ENCODE assay signal across 26 mouse cellular contexts in the genomic region with DNA sequence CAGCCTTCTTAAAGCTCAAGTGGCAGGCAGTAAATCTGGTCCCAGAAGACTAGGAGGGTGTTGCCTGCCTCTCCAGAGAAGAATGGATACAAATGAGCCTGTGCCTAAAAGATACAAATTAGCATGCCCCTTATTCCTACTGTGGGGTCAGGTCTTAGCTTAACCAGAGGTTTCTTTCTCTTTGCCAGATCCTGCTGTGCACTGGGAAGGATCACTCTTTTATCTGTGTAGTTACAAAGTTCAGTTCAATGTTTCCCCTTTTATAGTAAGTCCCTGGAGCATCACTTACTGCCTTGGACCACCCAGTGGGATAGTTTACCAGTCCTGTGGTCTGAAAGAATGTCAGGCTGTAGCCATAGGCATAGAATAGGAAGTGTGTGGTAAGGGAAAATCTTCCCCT.
A peak's percentile ranks its signal among the peaks of the same experiment; 100 is the strongest.
DNase-seq lines count a peak whose midpoint lies in the region; ATAC-seq lines count a peak whose summit lies in the region.
"Had no signal": no experiment of that assay in that cellular context is flagged by ENCODE, and none has a peak within 500 bp of the region (broad histone marks: within the 10 kb centered on the region; RNA-seq: fewer than 3 reads in every experiment).

No protein-coding gene starts in this region.

- peaks cover 22% of the 10 kb centered on the region for H3K4me1 ChIP-seq in neural tube, embryonic 11.5 days (ENCODE audit: control insufficient read depth, insufficient read depth, low read length)
- H3K4me1 ChIP-seq in neural tube, embryonic 15.5 days, result peaks cover 54% of the 10 kb centered on the region

- intact Hi-C loops in gastrocnemius, postnatal 36 days (cut with DNase I), result no loop called here

- H3K9ac ChIP-seq in neural tube, embryonic 11.5 days (ENCODE audit: low read length), result no peak overlapping the region
- H3K9ac ChIP-seq in neural tube, embryonic 15.5 days (replicated peaks), result no peak overlapping the region
- H3K9ac ChIP-seq: hindbrain, embryonic 12.5 days; liver, embryonic 14.5 days; midbrain, embryonic 13.5 days had no signal

- H3K9me3 ChIP-seq in neural tube, embryonic 11.5 days (ENCODE audit: control insufficient read depth, low read length), result no peaks in the 10 kb centered on the region
- no peaks in the 10 kb centered on the region for H3K9me3 ChIP-seq in neural tube, embryonic 15.5 days (replicated peaks)
- H3K9me3 ChIP-seq: hindbrain, embryonic 12.5 days; midbrain, embryonic 13.5 days had no signal

- H3K36me3 ChIP-seq in neural tube, embryonic 11.5 days (ENCODE audit: control insufficient read depth, insufficient read depth, low read length), result no peaks in the 10 kb centered on the region
- no peaks in the 10 kb centered on the region for H3K36me3 ChIP-seq in neural tube, embryonic 15.5 days
- H3K36me3 ChIP-seq: G1E; hindbrain, embryonic 12.5 days; midbrain, embryonic 13.5 days had no signal

- H3K27ac ChIP-seq in neural tube, embryonic 11.5 days (ENCODE audit: low read depth, low read length), result no peak overlapping the region
- H3K27ac ChIP-seq in neural tube, embryonic 15.5 days (replicated peaks), result no peak overlapping the region
- H3K27ac ChIP-seq: hindbrain, embryonic 12.5 days; hindbrain, postnatal 0 days; kidney, postnatal 0 days; liver, embryonic 14.5 days; midbrain, embryonic 13.5 days had no signal

- 0 out of 2 replicates have a peak, but pooled peaks have one; percentile 23 for ATAC-seq in neural tube, embryonic 11.5 days (ENCODE audit: insufficient read depth, low FRiP score, low TSS enrichment)
- no peak for ATAC-seq in neural tube, embryonic 15.5 days (ENCODE audit: low FRiP score)
- ATAC-seq: forebrain, embryonic 16.5 days; hindbrain, postnatal 0 days; intestine, embryonic 16.5 days; midbrain, embryonic 13.5 days had no signal

- no peak for DNase-seq in neural tube, embryonic 11.5 days (ENCODE audit: low spot score)
- peak; percentile 36 for DNase-seq in R1 (ENCODE audit: low read depth, low spot score)
- peak; percentile 42 for DNase-seq in embryo, embryonic 10.5 days (ENCODE audit: low spot score)
- peak; percentile 17 for DNase-seq in yolk sac, embryonic 10.5 days (ENCODE audit: low spot score)
- no peak for DNase-seq in gastrocnemius, postnatal 36 days
- DNase-seq in gastrocnemius, postnatal 4 days (ENCODE audit: low spot score in 2 of 2), result no peak
- DNase-seq: adrenal gland, postnatal 25 days; B cell, adult 2 months; cerebellum, adult 11-12 months; cerebellum, adult 9-11 months; gastrocnemius, postnatal 10 days; heart, postnatal 36 days; kidney, adult 8-10 months; kidney, postnatal 4 days; lung, adult 2 months had no signal

- H3K4me2 ChIP-seq in neural tube, embryonic 11.5 days (ENCODE audit: low read depth), result no peak overlapping the region
- no peak overlapping the region for H3K4me2 ChIP-seq in neural tube, embryonic 15.5 days
- H3K4me2 ChIP-seq: heart, embryonic 11.5 days; hindbrain, embryonic 12.5 days; midbrain, embryonic 13.5 days had no signal

- H3K4me3 ChIP-seq in neural tube, embryonic 11.5 days (ENCODE audit: low read depth, low read length), result no peak overlapping the region
- H3K4me3 ChIP-seq in neural tube, embryonic 15.5 days (replicated peaks), result no peak overlapping the region
- H3K4me3 ChIP-seq: erythroblast, embryonic 14.5 days; hindbrain, embryonic 12.5 days; midbrain, embryonic 13.5 days had no signal

- H3K27me3 ChIP-seq in neural tube, embryonic 11.5 days (ENCODE audit: control insufficient read depth, insufficient read depth, low read length), result peaks cover 3% of the 10 kb centered on the region; the same call in 1 of the 2 replicates
- H3K27me3 ChIP-seq in neural tube, embryonic 15.5 days (replicated peaks), result peaks cover 16% of the 10 kb centered on the region

Comparison
In these comparisons a context has a peak if more than half of its experiments do, and no peak if none do; other contexts are left out.
1. DNase-seq: peak in R1 (single experiment), embryo, embryonic 10.5 days (single experiment) and yolk sac, embryonic 10.5 days (single experiment); none in neural tube, embryonic 11.5 days (single experiment), gastrocnemius, postnatal 36 days (0 of 2) and gastrocnemius, postnatal 4 days (0 of 2).